Mouse (Mus musculus): Measurements from ENCODE around the gene Nek5. TPM values are rescaled to one million over a fixed set of nuclear protein-coding genes. Genes with fewer than 3 reads are reported as not detected.

Nek5 gene
- total RNA-seq, 2 experiments from 2014 or later = not detected

DNA sequence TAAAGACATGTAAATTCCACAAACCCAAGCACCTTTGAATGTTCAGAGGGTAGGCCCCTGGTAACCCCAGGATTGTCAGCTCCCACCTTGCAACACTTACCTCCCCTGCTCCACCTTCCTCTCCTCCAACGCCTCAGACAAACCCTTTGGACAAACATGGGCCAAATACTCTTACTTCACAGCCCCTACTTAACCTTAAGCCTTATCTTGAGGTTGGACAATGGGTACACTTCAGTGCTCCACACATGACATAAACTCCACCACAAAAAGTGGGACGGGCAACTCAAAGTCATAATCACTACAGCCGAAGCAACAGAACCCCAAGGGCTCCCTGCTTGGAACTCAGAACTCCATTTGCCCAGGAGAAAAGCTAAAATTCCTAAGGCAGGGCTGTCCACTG is 93.9 kb downstream of the Nek5 start:
- intact Hi-C loops (cut with DNase I) = no loop called here
- no peak for DNase-seq (ENCODE audit: low spot score)

DNA sequence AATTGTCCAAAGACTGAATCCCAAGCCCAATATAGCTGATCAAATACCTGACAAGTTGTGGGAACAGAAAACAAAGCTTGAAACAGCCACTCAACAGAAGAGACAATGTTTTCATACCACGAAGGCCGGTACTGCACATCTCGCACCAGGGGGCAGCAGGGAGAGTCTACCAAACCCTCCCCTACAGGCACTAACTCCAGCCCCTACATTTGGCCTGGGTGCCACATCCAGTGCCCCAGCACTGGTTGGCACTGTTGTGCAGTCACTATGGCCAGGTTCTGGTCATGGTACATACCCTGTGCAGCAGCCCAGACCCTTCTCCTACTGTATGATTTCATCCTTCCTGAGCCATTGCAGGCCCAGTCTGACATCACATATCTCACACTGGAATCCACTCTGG is 95.9 kb downstream of the Nek5 start:
- no peak for DNase-seq (ENCODE audit: low spot score)
- intact Hi-C loops (cut with DNase I) = no loop called here

DNA sequence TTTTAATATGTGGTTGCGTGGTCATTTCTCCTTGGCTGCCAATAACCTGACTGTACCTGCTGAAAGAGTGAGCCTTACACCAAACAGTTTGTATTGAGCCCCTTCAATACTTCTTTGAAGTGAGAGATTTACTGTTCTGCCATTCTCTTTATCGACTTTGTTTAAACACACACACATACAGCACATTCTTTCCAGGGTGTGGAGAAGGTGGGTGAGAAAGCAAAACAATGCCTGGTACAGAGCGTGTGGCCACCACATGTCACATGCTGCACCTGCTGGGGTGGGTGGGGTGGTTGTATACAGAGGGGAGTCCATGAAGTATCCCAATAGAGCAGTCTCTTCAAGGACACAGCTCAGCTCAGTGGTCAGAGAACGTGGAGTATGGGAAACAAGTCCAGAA is 99.6 kb downstream of the Nek5 start:
- no peak for DNase-seq (ENCODE audit: low spot score)
- intact Hi-C loops (cut with DNase I) = no loop called here

Other genes with a start within 250 kb of the Nek5 start
- gene Defb9, start 239.6 kb downstream of the Nek5 start, total RNA-seq (2021) = not detected
- gene Defb11, start 218.6 kb downstream of the Nek5 start, total RNA-seq (2021) = not detected
- gene Defb15, start 192.3 kb downstream of the Nek5 start, total RNA-seq (2021) = not detected
- gene Defb35, start 186.7 kb downstream of the Nek5 start, total RNA-seq (2021) = not detected
- gene Defb13, start 178.3 kb downstream of the Nek5 start, total RNA-seq (2021) = not detected
- gene Fam90a1a, start 166.3 kb downstream of the Nek5 start, total RNA-seq (2021) = not detected
- gene Ccdc70, start 155.3 kb downstream of the Nek5 start, total RNA-seq (2021) = not detected
- under 1 TPM; 0.08 to 0.11 TPM for gene Atp7b, start 64.7 kb downstream of the Nek5 start, total RNA-seq (2021)
- 1 to 10 TPM; 7.6 to 8.3 TPM for gene Alg11, start 64.3 kb downstream of the Nek5 start, total RNA-seq (2021)
- 1 to 10 TPM; 1.7 to 2.3 TPM for gene Nek3, start 41.4 kb upstream of the Nek5 start, total RNA-seq (2021)
- under 1 TPM; 0.65 to 0.67 TPM for gene Ckap2, start 60.8 kb upstream of the Nek5 start, total RNA-seq (2021)
- 10 to 100 TPM; 27.4 to 27.7 TPM for gene Vps36, start 67.8 kb upstream of the Nek5 start, total RNA-seq (2021)
- gene Thsd1, start 102.3 kb upstream of the Nek5 start, total RNA-seq (2021) = 1 to 10 TPM; 5.4 to 6.2 TPM
- not detected for gene Tpte, start 158.4 kb upstream of the Nek5 start, total RNA-seq (2021)